Mouse (Mus musculus) lung, adult 2 months (tissue): ENCODE measurements around the gene Senp5.

Experiments
- CTCF ChIP-seq: fragments of 200-500 bp; IDR thresholded peaks from 2 replicates; pipeline ENCODE4 v1.5.1; 2011; ENCODE audit warnings: mild to moderate bottlenecking, low read length, control low read depth; ENCODE audit not compliant: insufficient read depth
- POLR2A ChIP-seq: fragments of 200-500 bp; IDR thresholded peaks from 2 replicates; pipeline ENCODE4 v1.6.1; 2011; ENCODE audit warnings: low read depth, mild to moderate bottlenecking, control low read depth, low read length, borderline replicate concordance; ENCODE audit errors: extremely low read depth

DNA sequence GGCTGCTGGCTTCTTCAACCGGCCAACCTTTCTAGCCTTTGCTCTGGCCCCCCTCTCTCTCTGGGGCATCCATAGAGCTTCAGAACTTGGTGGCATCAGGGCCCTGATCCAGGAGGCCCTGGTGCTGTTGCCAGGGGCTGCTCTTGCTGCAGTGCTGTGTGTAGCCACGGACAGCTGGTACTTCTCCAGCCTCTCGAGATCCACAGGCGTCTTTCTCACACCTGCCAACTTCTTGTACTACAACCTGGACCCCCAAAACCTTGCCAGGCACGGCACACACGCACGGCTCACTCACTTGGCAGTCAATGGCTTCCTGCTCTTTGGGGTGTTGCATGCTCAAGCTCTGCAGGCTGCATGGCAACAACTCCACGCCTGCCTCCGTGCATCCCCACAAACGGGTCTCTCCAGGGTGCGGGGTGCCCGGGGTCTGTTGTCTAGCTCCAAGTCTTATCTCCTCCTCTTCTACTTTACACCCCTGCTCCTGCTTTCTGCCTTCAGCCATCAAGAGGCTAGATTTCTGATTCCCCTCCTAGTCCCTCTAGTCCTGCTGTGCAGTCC is 58.3 kb downstream of the Senp5 start:
- TF ChIP-seq POLR2A (no peak), CTCF (no peak)
